Mouse (Mus musculus) liver, postnatal 0 days (tissue): ENCODE measurements around the gene Acta2. TPM values are rescaled to one million over a fixed set of nuclear protein-coding genes. Genes with fewer than 3 reads are reported as not detected.

Experiments
- ATAC-seq: fragments of 200-750 bp; cut with Nextera tagmentation; 2 replicates; pipeline ENCODE4 v1.8.0; 2017; ENCODE audit warnings: mild to moderate bottlenecking, moderate library complexity
- DNase-seq: peaks from one replicate; pipeline ENCODE4 v3.0.0-alpha.2; 2016
- H3K27ac ChIP-seq: fragments of 300-500 bp; sonication (generic); 2 replicates; pipeline ENCODE4 v1.5.1; 2014; ENCODE audit warnings: antibody characterized with exemption, moderate library complexity, mild to moderate bottlenecking, low read depth
- H3K27me3 ChIP-seq: fragments of 300-500 bp; sonication (generic); 2 replicates; pipeline ENCODE4 v1.6.1; 2014; ENCODE audit warnings: low read length, control low read depth, mixed read lengths; ENCODE audit not compliant: insufficient read depth
- H3K36me3 ChIP-seq: fragments of 300-500 bp; sonication (generic); replicated peaks from 2 replicates; pipeline ENCODE4 v1.6.1; 2014; ENCODE audit warnings: mild to moderate bottlenecking, control low read depth, low read length, moderate library complexity, mixed read lengths; ENCODE audit not compliant: insufficient read depth
- H3K4me1 ChIP-seq: fragments of 300-500 bp; sonication (generic); 2 replicates; pipeline ENCODE4 v1.6.1; 2014; ENCODE audit warnings: antibody characterized with exemption, mild to moderate bottlenecking, control low read depth; ENCODE audit not compliant: insufficient read depth
- H3K4me2 ChIP-seq: fragments of 300-500 bp; sonication (generic); 2 replicates; pipeline ENCODE4 v1.6.1; 2014; ENCODE audit warnings: low read depth, mild to moderate bottlenecking, low read length, moderate library complexity, mixed read lengths
- H3K4me3 ChIP-seq: fragments of 300-500 bp; sonication (generic); 2 replicates; pipeline ENCODE4 v1.5.1; 2014; ENCODE audit warnings: low read depth, low read length
- H3K9ac ChIP-seq: fragments of 300-500 bp; sonication (generic); replicated peaks from 2 replicates; pipeline ENCODE4 v1.6.1; 2014; ENCODE audit warnings: mild to moderate bottlenecking, moderate library complexity
- H3K9me3 ChIP-seq: fragments of 300-500 bp; sonication (generic); 2 replicates; pipeline ENCODE4 v1.6.1; 2016; ENCODE audit warnings: mild to moderate bottlenecking, control low read depth, low read length, mixed read lengths
- CTCF ChIP-seq: sonication (generic); IDR thresholded peaks from 2 replicates; pipeline ENCODE4 v1.5.1; 2016; ENCODE audit warnings: antibody characterized with exemption, low read depth
- EP300 ChIP-seq: IDR thresholded peaks from 2 replicates; pipeline ENCODE4 v1.6.1; 2016; ENCODE audit warnings: antibody characterized with exemption, low read depth, mild to moderate bottlenecking
- WGBS: fragments of 180-500 bp; shearing (Covaris S2); extraction: QIAGEN DNeasy Blood & Tissue Kit; methylation state at CpG from one replicate; pipeline ENCODE4 v1.1.7; 2014; ENCODE audit not compliant: insufficient replicate concordance; 5-methylcytosine and 5-hydroxymethylcytosine counted together
- polyA plus RNA-seq: library from polyadenylated mRNA; unstranded; fragments of >200 nt; fragmentation: Nextera tagmentation; extraction: Ambion mirVana; gene quantifications from 2 replicates; pipeline ENCODE4 v1.2.1, GENCODE M21; 2015

Gene Acta2
- polyA plus RNA-seq, 1 experiment from 2014 or later = 7.3 TPM

DNA sequence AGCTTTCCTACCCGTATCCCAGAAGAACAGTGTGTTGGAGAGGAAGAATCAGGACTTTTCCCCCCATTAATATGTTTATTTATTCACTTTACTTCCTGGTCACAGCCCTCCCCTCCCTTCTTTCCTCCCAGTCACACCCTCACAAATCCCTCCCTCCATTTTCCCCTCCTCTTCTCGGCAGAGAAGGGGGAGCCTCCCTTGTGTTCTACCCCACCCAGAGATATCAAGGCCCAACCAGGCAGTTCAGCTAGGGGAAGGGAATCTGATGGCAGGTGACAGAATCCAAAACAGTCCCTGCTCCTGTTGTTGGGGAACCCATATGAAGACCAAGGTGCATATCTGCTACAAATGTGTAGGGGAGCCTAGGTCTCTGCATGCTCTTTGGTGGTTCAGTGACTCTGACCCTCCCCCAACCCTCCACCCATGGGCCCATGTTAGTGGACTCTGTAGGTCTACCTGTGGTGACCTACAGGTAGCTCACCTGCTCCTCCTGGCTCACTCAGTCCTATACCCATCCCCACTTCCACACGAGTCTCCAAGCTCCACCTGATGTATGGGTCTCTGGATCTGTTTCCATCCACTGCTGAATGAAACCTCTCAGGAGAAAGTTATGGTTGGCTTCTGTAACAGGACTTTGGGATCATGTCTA is 34.5 kb downstream of the Acta2 start:
- Histone ChIP-seq H3K4me3 (no peak overlapping the region), H3K27ac (peak overlapping the region; percentile 64), H3K9ac (no peak overlapping the region), H3K4me1 (peaks cover 4% of the 10 kb centered on the region; the same call in 1 of the 2 replicates), H3K27me3 (no peaks in the 10 kb centered on the region), H3K36me3 (peaks cover 18% of the 10 kb centered on the region), H3K4me2 (peak overlapping the region; percentile 26; the same call in 1 of the 2 replicates), H3K9me3 (no peaks in the 10 kb centered on the region)
- ATAC-seq (no peak), DNase-seq (no peak)
- 50% methylated on average over 3 of the region's 3 CpGs for WGBS
- no peak for TF ChIP-seq EP300
- no peak for TF ChIP-seq CTCF

DNA sequence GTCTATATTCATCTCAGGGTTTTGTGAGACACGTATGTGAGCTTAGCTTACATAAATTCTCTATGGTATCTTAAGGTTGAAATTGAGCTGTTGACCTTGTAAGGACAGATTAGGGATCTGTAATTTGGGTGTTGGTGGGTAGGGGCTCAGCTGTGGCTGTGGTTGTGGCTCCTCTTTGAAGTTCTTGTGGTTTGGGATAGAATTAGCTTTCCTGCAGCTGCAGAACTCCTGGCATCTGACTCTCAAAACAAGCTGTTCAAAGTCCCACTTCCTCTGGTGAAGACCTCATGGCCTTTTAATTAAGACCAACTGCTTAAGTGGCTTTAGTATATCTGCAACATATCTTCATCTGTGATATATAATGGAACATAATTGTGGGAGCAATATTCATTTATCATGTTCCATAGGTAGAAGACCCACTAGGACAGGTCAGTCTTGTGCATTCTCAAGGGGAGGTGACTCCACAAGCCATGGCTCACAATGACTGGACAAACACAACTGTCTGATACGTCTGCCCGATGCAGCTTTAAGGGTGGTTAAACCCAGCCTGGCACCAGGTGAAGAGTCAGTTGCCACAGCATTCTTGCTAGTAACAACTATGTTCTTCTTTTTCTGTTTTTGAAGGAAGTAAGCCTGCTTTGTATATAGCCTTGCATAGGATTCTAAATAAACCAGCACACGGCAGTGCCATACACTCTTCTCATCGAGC is 36.0 kb downstream of the Acta2 start:
- Histone ChIP-seq H3K4me3 (no peak overlapping the region), H3K4me1 (peaks cover 8% of the 10 kb centered on the region), H3K27me3 (no peaks in the 10 kb centered on the region), H3K36me3 (peaks cover 16% of the 10 kb centered on the region), H3K27ac (peak overlapping the region; percentile 64), H3K4me2 (no peak overlapping the region), H3K9me3 (no peaks in the 10 kb centered on the region), H3K9ac (no peak overlapping the region)
- no peak for DNase-seq
- WGBS = 62% methylated on average over 5 of the region's 5 CpGs
- peak; percentile 21 for ATAC-seq
- no peak; the same call in 1 of the 2 replicates for TF ChIP-seq EP300
- no peak for TF ChIP-seq CTCF

DNA sequence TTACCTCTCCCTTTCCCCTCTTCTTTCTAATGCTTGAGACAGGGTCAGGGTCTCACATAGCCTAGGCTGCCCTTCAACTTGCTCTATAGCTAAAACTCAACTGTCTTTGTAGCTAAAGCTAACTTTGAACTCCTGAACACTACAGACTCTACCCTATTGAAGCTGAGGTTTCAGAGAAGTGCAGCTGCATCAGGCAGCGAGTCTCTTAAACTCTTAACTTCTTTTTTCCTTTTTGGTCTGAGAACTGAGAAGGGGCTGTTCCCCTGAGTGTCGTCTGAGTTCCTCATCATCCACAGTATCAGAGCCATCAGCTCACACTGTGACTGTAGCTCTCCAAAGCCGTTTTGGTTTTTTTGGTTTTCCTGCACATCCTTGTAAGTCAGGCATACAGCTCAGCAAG is 37.6 kb downstream of the Acta2 start:
- TF ChIP-seq EP300 (no peak), CTCF (no peak)
- peak overlapping the region; percentile 70 for H3K27ac ChIP-seq
- H3K4me3 ChIP-seq = no peak overlapping the region
- H3K4me2 ChIP-seq = peak overlapping the region; percentile 35; the same call in 1 of the 2 replicates
- H3K9ac ChIP-seq = no peak overlapping the region
- H3K27me3 ChIP-seq = no peaks in the 10 kb centered on the region
- WGBS = 54% methylated on average over 3 of the region's 3 CpGs
- H3K4me1 ChIP-seq = peaks cover 17% of the 10 kb centered on the region
- peaks cover 16% of the 10 kb centered on the region for H3K36me3 ChIP-seq
- no peak for ATAC-seq
- H3K9me3 ChIP-seq = no peaks in the 10 kb centered on the region
- DNase-seq = no peak

DNA sequence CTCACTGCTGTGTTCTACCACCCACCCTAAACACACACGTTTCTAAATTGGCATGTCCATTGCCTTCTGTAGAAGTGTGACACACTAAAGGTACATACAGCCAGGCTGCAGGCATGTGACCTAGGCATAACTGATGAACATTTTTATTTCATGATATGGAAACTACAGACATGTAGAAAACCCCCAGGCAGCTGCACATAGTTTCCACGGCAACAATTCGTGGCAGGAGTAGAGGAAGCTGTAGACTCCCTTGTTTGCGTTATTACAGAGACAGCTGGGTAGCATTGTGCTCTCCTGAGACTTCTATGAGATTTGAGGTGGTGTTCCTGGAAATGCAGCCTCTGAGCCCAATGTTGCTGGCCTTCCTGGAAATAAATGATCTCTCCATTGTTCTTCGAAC is 38.4 kb downstream of the Acta2 start:
- ATAC-seq = no peak
- TF ChIP-seq CTCF (no peak), EP300 (no peak)
- DNase-seq = no peak
- no peaks in the 10 kb centered on the region for H3K27me3 ChIP-seq
- H3K4me3 ChIP-seq = no peak overlapping the region
- no peak overlapping the region for H3K9ac ChIP-seq
- H3K4me1 ChIP-seq = peaks cover 20% of the 10 kb centered on the region
- no peak overlapping the region for H3K4me2 ChIP-seq
- peak overlapping the region; percentile 70; the same call in 1 of the 2 replicates for H3K27ac ChIP-seq
- H3K9me3 ChIP-seq = no peaks in the 10 kb centered on the region
- 53% methylated on average over 5 of the region's 5 CpGs for WGBS
- peaks cover 14% of the 10 kb centered on the region for H3K36me3 ChIP-seq

DNA sequence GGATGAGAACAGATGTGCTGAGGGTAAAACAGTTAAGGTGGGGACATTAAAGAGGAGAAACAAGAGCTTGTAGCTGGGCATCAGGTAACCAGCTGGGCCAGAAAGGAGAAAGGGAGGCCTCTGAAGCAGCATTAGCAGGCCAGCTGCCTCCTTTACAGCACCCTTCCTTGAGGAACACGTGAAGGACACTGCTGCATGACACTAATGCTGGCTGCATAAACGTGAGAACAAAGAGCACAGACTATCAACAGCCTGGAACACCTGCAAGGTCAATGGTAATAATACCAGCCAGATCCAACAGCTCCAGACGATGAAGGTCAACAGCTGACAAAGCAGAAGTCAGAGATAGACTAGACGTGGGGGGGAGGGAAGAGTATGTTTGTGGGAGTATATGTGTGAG is 41.3 kb downstream of the Acta2 start:
- Histone ChIP-seq H3K4me3 (no peak overlapping the region), H3K27me3 (no peaks in the 10 kb centered on the region), H3K36me3 (no peaks in the 10 kb centered on the region; the same call in 1 of the 2 replicates), H3K27ac (peak overlapping the region; percentile 87), H3K4me1 (peaks cover 34% of the 10 kb centered on the region), H3K9me3 (no peaks in the 10 kb centered on the region), H3K4me2 (no peak overlapping the region), H3K9ac (no peak overlapping the region)
- DNase-seq (no peak), ATAC-seq (no peak)
- 37% methylated on average over 4 of the region's 4 CpGs for WGBS
- TF ChIP-seq EP300 = no peak
- TF ChIP-seq CTCF = no peak

DNA sequence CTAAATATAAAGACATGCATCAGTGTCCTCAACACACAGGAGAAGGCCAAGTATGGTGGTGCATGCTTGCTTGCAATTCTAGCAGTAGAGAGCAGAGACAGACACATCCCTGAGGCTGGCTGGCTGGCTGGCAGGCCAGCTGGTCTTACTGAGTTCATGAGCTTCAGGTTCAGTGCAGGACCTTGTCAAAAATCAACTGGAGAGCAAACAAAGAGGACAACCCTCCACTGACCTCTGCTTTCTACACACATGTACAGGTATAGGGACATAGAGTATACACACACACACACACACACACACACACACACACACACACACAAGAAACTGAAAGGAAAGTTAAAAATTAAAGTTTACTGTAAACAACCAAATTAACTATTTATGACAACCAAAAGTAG is 42.1 kb downstream of the Acta2 start:
- Histone ChIP-seq H3K4me2 (peak overlapping the region; percentile 46), H3K36me3 (no peaks in the 10 kb centered on the region; the same call in 1 of the 2 replicates), H3K9me3 (no peaks in the 10 kb centered on the region), H3K4me3 (no peak overlapping the region), H3K4me1 (peaks cover 38% of the 10 kb centered on the region), H3K27me3 (no peaks in the 10 kb centered on the region), H3K9ac (no peak overlapping the region), H3K27ac (peak overlapping the region; percentile 87)
- peak; percentile 91 for ATAC-seq
- DNase-seq = peak; percentile 20
- TF ChIP-seq CTCF (no peak), EP300 (no peak)
